Mouse (Mus musculus) T-cell, adult 66 days (primary cell): ENCODE data around the gene Rnf26. TPM values are rescaled to one million over a fixed set of nuclear protein-coding genes. Genes with fewer than 3 reads are reported as not detected.

Experiments
- total RNA-seq, 2 experiments: library from RNA; stranded (reverse); gene quantifications; 3 replicates in 1 of 2; 4 replicates in 1 of 2; pipeline ENCODE4 v1.2.4; 2023

Rnf26 gene
- 10 to 100 TPM; 21.5 to 25.5 TPM for total RNA-seq

DNA sequence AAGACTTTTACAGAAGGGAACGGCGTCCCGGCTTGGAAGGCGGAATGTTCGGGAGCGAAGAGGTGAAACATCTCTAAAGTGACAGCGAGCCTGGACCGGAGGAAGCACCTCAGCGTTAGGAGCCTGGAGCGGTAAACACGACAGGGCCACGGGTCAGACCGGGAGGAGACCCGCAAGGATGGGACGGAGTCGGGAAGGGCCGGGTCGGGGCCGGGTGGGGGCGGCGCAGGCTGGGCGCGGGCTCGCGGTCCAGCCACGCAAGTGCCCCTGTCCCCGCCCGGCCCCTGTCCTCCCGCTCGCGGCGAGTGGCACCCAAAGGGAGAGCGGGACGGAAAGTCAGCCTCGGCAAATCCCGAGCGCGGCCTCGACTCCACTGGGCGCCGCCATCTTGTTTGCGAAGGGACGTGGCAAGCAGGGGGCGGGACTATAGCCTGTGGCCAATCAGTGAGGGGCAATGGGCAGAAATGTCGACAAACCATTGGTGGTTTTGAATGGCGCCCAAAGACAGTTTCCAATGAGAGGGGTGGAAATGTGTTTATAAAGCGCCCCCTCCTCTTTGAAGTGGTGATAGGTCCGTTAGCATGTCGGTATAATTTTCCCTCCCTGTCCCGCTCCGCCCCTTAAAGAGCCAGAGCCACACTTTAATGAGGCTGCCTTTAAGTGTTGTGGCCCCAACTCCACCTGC, at the start of gene Rnf26, which contains the start of gene Gm49380:
Rnf26 (minus strand) TSS at position 413 of the 685 bp plus-strand sequence.
Gm49380 (minus strand) TSS at position 396 of the 685 bp plus-strand sequence.

DNA sequence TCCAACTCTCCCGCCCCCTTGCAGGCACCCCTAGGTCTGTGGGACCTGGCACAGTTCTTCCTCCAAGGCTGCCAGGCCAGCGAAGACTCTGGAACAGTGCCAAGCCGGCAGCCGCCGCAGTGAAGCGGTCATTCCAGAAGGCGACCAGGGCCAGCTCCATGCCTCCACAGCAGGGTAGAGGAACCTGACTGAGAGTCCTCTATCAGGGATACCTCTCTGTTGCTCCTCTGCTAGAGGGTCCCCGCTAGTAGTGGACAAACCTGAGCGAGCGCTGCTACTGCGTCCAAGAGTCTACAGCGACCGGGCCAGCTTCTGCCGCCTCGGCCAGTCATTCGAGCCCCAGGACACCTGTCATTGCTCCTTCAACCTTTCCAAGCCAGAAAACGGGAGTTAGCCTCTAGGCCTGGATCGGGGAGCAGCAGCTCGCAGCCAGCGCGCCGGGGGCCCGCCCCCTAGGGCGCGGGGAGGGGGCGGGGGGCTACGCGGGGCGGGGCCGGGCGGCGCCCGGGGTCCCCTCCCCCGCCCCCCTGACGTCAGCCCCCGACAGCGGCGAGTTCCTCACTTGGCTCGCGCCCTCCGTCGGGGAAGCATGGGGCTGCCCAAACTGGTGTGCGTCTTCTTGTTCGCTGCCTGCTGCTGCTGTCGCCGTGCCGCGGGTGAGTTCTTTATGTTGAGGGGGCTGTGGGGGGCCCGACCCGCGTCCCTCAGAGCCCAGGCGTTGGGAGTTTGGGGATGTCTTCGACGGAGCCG, 21.0 kb upstream of the Rnf26 start, which contains the start of gene Mcam:
Mcam (plus strand) TSS at position 369 of the 750 bp plus-strand sequence.

GRCm38 (mm10) chr9:44107110-44107509, 6.2 kb downstream of the Rnf26 start, which contains the start of gene C1qtnf5:
Gene C1qtnf5 (plus strand): TSS chr9:44107245.

GRCm38 (mm10) chr9:44101490-44101889, 11.8 kb downstream of the Rnf26 start, which contains the start of gene Mfrp:
Gene Mfrp (plus strand): TSS chr9:44101729.

DNA sequence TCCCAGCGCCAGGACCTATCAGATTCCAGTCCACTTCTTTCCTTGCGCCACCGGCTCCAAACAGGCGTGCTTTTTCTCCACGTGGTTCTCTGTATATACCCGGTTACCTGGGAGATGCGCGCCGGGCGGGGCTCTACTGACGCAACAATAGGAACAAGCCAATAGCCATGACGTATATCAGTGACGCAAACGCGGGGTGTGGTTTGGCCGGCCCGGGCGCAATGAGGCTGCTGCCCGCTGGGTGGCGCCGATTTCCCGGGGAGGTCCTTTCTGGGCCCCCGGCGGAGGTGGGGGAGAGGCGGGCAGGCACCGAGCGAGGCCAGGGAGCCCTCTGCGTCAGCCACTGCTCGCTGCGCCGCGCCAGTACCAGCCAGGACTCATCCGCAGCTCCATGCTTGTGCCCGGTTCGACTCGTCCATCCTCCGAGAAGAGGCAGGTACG, 46.5 kb downstream of the Rnf26 start, which contains the start of gene Usp2:
Usp2 (plus strand) TSS at position 237 of the 441 bp plus-strand sequence.

Other genes with a start within 250 kb of the Rnf26 start
- gene Thy1, start 70.1 kb downstream of the Rnf26 start, total RNA-seq: 100 to 1,000 TPM; 830 to 871 TPM
- gene Usp2, start 46.5 kb downstream of the Rnf26 start, total RNA-seq: 10 to 100 TPM; 17.1 to 18.9 TPM
- under 1 TPM; 0.29 to 0.30 TPM for gene Mfrp, start 11.8 kb downstream of the Rnf26 start, total RNA-seq
- gene C1qtnf5, start 6.3 kb downstream of the Rnf26 start, total RNA-seq: under 1 TPM in 1 of 2 experiments, not detected in 1; 0.83 TPM
- under 1 TPM in 1 of 2 experiments, not detected in 1; 0.17 TPM for gene Gm49380, start within 50 bp of the Rnf26 start, total RNA-seq
- under 1 TPM; 0.33 to 0.79 TPM for gene Mcam, start 21.0 kb upstream of the Rnf26 start, total RNA-seq
- gene Cbl, start 120.5 kb upstream of the Rnf26 start, total RNA-seq: 100 to 1,000 TPM; 169 to 185 TPM
- not detected for gene Ccdc153, start 127.2 kb upstream of the Rnf26 start, total RNA-seq
- gene Pdzd3, start 138.0 kb upstream of the Rnf26 start, total RNA-seq: under 1 TPM in 1 of 2 experiments, not detected in 1; 0.50 TPM
- 1 to 10 TPM; 3.6 to 5.0 TPM for gene Nlrx1, start 155.1 kb upstream of the Rnf26 start, total RNA-seq
- gene Abcg4, start 175.1 kb upstream of the Rnf26 start, total RNA-seq: under 1 TPM in 1 of 2 experiments, not detected in 1; 0.47 TPM
- 10 to 100 TPM; 55.1 to 69.3 TPM for gene Hinfp, start 192.2 kb upstream of the Rnf26 start, total RNA-seq
- gene C2cd2l, start 206.8 kb upstream of the Rnf26 start, total RNA-seq: 10 to 100 TPM; 17.0 to 29.0 TPM
- 10 to 100 TPM in 1 of 2 experiments, 1 to 10 TPM in 1; 8.9 to 11.5 TPM for gene Dpagt1, start 212.5 kb upstream of the Rnf26 start, total RNA-seq
- 10 to 100 TPM; 37.5 to 58.5 TPM for gene H2afx, start 221.2 kb upstream of the Rnf26 start, total RNA-seq
- 10 to 100 TPM; 18.0 to 24.2 TPM for gene Hmbs, start 230.7 kb upstream of the Rnf26 start, total RNA-seq
- 10 to 100 TPM; 51.2 to 57.1 TPM for gene Vps11, start 248.2 kb upstream of the Rnf26 start, total RNA-seq